ENCODE assay signal across 8 mouse cellular contexts in genomic region chr5:23787536-23788389, GRCm38 (mm10). TPM values are rescaled to one million over a fixed set of nuclear protein-coding genes. Genes with fewer than 3 reads are reported as not detected.
DNase-seq lines count a peak whose midpoint lies in the region; ATAC-seq and TF ChIP-seq lines count a peak whose summit lies in the region.

TSS of gene Rint1 (plus strand) at chr5:23787711.

- H3K27ac ChIP-seq in cortical plate, adult 2 months (ENCODE audit: insufficient read depth, low read length) = no peak within 1 kb of the TSS

- peak within 1 kb of the TSS; percentile 62 for H3K4me3 ChIP-seq in cortical plate, adult 2 months (ENCODE audit: insufficient read depth, low read length)
- peak within 1 kb of the TSS; percentile 98 for H3K4me3 ChIP-seq in megakaryocyte, embryonic 14.5 days (replicated peaks)

- peak; percentile 79 for ATAC-seq in activated CD4-positive, CD25-positive, alpha-beta regulatory T cell, adult 4 months

- peak; percentile 92 for TF ChIP-seq POLR2A in cortical plate, adult 2 months (IDR thresholded peaks at IDR 0.05; ENCODE audit: extremely low read depth, insufficient read depth, low read length)

- DNase-seq in gastrocnemius, adult 8-10 months (ENCODE audit: low spot score in 2 of 2) = peak; percentile 85 to 88
- peak; percentile 81 for DNase-seq in hindlimb bud, embryonic 11.5 days (ENCODE audit: extremely low spot score, low read depth, low spot score)
- peak; percentile 84 to 93 for DNase-seq in left cerebral cortex, adult 8-10 months (ENCODE audit: low spot score in 2 of 2)
- peak; percentile 95 to 96 for DNase-seq in right cerebral cortex, postnatal 10 days (ENCODE audit: low spot score in 2 of 2)
- DNase-seq in urinary bladder, postnatal 25 days (ENCODE audit: low spot score) = peak; percentile 99

- H3K9me3 ChIP-seq in megakaryocyte, embryonic 14.5 days = peaks cover 4% of the 10 kb centered on the region; the same call in 1 of the 2 replicates

- no peaks in the 10 kb centered on the region for H3K27me3 ChIP-seq in megakaryocyte, embryonic 14.5 days (replicated peaks)

- peaks cover 35% of the 10 kb centered on the region for H3K36me3 ChIP-seq in megakaryocyte, embryonic 14.5 days (replicated peaks; ENCODE audit: low read length)

- H3K4me1 ChIP-seq in cortical plate, adult 2 months (ENCODE audit: control insufficient read depth, insufficient read depth, low read length) = peaks cover 1% of the 10 kb centered on the region; the same call in 1 of the 2 replicates
- peaks cover 58% of the 10 kb centered on the region for H3K4me1 ChIP-seq in megakaryocyte, embryonic 14.5 days

- peak; percentile 86 for TF ChIP-seq CTCF in cortical plate, adult 2 months (IDR thresholded peaks at IDR 0.05; ENCODE audit: extremely low read depth, insufficient read depth, low read length)

RNA-seq across cellular contexts. Expression of gene Rint1, which starts in this region (rescaled TPM):
- 10 to 100 TPM; 18.7 to 26.1 TPM for polyA plus RNA-seq in activated CD4-positive, CD25-positive, alpha-beta regulatory T cell, adult 4 months (2017; shearing (Covaris generic))
- polyA plus RNA-seq in cortical plate, adult 2 months (2012; rRNA removed) = 15.4 and 16.3 TPM in 2 replicates
- total RNA-seq in gastrocnemius, adult 8-10 months (2022) = 1 to 10 TPM; 7.1 to 9.2 (median 7.9) TPM
- 10 to 100 TPM; 18.8 to 22.9 (median 21.0) TPM for total RNA-seq in left cerebral cortex, adult 8-10 months (2022)
- 2.9 and 11.2 TPM in 2 replicates for polyA plus RNA-seq in megakaryocyte, embryonic 14.5 days (2012; ENCODE audit: insufficient read depth, low replicate concordance)
